Mouse (Mus musculus) embryonic fibroblast, embryonic 13.5 days (primary cell): ENCODE measurements at regions not wholly inside any gene's neighbourhood (a gene's known extent, or its start where the extent isn't known, plus 50 kb on each side); places are given as distances from the start of the nearest gene placed in this dataset.
"Not testable (repeated sequence)": the region's sequence is repeated elsewhere in the genome, so short reads cannot be mapped to it uniquely, and the experiment has no call there.

Experiments
- CTCF ChIP-seq: IDR thresholded peaks from 2 replicates; pipeline ENCODE4 v1.5.1; 2011; ENCODE audit warnings: mild to moderate bottlenecking, control low read depth, low read length, moderate library complexity, borderline replicate concordance; ENCODE audit not compliant: insufficient read depth
- POLR2A ChIP-seq: IDR thresholded peaks from 2 replicates; pipeline ENCODE4 v1.6.1; 2011; ENCODE audit warnings: low read depth, mild to moderate bottlenecking, control low read depth, low read length, moderate library complexity

DNA sequence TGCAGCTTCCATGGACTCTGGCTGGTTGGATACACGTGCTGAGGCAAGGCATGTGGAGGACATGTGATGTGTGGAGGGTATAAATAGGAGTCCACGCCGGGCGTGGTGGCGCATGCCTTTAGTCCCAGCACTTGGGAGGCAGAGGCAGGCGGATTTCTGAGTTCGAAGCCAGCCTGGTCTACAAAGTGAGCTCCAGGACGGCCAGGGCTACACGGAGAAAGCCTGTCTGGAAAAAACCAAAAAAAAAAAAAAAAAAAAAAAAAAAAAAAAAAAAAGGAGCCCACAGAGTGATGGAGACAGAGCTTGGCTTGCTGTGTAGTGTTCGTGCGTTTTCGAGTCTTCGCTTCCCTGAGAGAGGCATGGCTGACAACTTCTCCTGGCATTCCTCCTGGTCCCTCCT lies 66.5 kb downstream of the Llph start:
- not testable (repeated sequence) for TF ChIP-seq CTCF, POLR2A
